Mouse (Mus musculus) kidney, postnatal 4 days (tissue): ENCODE results near the gene Vmn2r38.
"Not testable (repeated sequence)": the region's sequence is repeated elsewhere in the genome, so short reads cannot be mapped to it uniquely, and the experiment has no call there.

Experiments
- DNase-seq, 2 experiments: peaks; one replicate each; pipeline ENCODE4 v3.0.0; 2021; ENCODE audit warnings: mixed read lengths in 2 of 2

Vmn2r38 gene

DNA sequence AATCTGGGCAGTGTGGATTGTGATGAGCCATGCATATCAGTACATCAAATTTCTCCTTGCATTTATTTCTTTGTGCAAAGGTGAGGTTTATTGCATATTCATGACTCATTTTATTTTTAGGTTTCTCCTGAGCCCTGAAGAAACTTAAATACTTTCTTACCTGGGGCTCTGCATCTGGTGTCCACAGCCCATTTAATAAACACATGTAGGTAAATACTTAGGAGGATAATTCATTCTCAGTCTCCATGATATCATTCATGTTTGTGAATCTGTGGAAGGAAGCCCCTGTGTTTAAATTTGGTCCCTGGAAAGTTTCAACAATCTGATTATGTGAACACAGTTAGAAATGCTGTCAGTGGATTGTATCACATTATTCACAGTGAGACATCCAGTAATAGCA, at the start of gene Vmn2r38:
Gene Vmn2r38 (minus strand): TSS at position 101 of the 400 bp plus-strand sequence.
- not testable (repeated sequence) for DNase-seq

GRCm38 (mm10) chr7:9065353-9065752, 32.3 kb downstream of the Vmn2r38 start:
- not testable (repeated sequence) for DNase-seq

GRCm38 (mm10) chr7:9030698-9031097, 67.0 kb downstream of the Vmn2r38 start, which contains the start of gene Vmn2r39:
Gene Vmn2r39 (minus strand): TSS chr7:9030798.
- not testable (repeated sequence) for DNase-seq
